Mouse (Mus musculus): ENCODE measurements around the gene Nrn1. TPM values are rescaled to one million over a fixed set of nuclear protein-coding genes. Genes with fewer than 3 reads are reported as not detected.

Nrn1 gene
- polyA plus RNA-seq, 1 experiment from 2014 or later, result 0.16 TPM

DNA sequence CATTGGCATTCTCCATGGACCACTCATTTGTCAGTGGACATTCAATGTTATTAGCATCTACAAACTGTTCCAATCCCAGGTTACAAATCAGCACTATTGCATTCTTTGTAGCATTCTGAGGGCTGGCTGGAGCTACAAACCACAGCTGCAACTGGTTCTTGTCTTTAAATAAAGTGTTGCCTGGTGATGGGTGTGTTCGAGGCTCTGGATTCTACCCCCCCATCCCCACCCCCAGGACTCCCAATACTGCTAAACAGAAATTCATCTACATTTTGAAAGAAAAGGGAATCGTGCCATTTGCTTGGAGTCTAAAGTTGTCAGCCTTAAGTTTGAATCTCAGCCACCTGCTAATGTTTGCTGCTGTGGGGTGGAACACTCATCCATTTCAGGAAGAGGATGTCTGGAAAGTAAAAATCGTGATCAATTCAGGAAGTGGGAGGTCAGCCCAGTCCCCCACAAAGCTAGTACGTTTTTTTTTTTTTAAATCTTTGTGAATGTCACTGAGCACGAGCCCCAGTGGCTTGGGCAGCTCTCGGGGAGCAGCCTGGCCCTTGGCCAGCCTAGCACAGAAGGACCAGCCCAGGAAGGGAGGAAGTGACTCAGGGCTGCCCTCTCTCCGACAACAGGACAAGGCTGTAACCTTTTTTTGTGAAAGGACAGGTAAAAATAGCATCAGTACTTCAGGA, 39.3 kb downstream of the Nrn1 start:
- no peak overlapping the region for H3K4me2 ChIP-seq (ENCODE audit: low read length)
- no peak overlapping the region for H3K4me3 ChIP-seq (replicated peaks; ENCODE audit: low read depth, low read length)
- no peaks in the 10 kb centered on the region for H3K36me3 ChIP-seq (ENCODE audit: insufficient read depth, low read length)
- TF ChIP-seq CTCF (IDR thresholded peaks at IDR 0.05; ENCODE audit: low read depth), result no peak
- no peaks in the 10 kb centered on the region for H3K9me3 ChIP-seq (replicated peaks; ENCODE audit: low read length)
- ATAC-seq (replicated peaks; ENCODE audit: low FRiP score, low read depth) (no peak), DNase-seq (ENCODE audit: low spot score) (peak; percentile 4)
- WGBS, result 46% methylated on average over 7 of the region's 7 CpGs
- no peak overlapping the region for H3K9ac ChIP-seq (ENCODE audit: low read depth, low read length)
- no peaks in the 10 kb centered on the region for H3K4me1 ChIP-seq (replicated peaks; ENCODE audit: insufficient read depth, low read length)
- no peaks in the 10 kb centered on the region for H3K27me3 ChIP-seq (ENCODE audit: insufficient read depth, low read length)
- no peak overlapping the region for H3K27ac ChIP-seq

DNA sequence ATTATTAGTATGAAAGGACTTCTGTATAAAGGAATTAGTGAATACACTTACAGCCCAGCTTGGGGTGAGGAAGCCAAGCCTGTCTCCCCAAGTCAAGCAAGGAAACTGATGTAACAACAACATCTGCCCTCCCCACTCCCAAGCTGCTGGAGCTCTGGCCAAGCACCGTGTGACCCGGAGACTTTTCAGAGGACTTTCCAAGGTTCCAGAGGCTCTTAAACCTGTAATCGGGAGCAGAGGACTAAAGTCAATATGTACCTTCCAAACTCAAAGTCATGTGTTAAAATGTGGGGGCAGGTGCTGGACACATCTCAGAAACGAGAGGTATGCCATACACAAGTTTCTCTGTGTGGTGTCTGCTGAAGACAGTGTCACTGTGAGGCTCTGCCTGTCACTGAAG, 51.4 kb downstream of the Nrn1 start:
- H3K27ac ChIP-seq, result no peak overlapping the region
- no peak overlapping the region for H3K4me2 ChIP-seq (ENCODE audit: low read length)
- 88% methylated on average over 4 of the region's 4 CpGs for WGBS
- no peak overlapping the region for H3K9ac ChIP-seq (ENCODE audit: low read depth, low read length)
- DNase-seq (ENCODE audit: low spot score) (no peak), ATAC-seq (replicated peaks; ENCODE audit: low FRiP score, low read depth) (no peak)
- H3K36me3 ChIP-seq (ENCODE audit: insufficient read depth, low read length), result no peaks in the 10 kb centered on the region
- no peak for TF ChIP-seq CTCF (IDR thresholded peaks at IDR 0.05; ENCODE audit: low read depth)
- no peaks in the 10 kb centered on the region for H3K9me3 ChIP-seq (replicated peaks; ENCODE audit: low read length)
- H3K27me3 ChIP-seq (ENCODE audit: insufficient read depth, low read length), result no peaks in the 10 kb centered on the region
- no peak overlapping the region for H3K4me3 ChIP-seq (replicated peaks; ENCODE audit: low read depth, low read length)
- H3K4me1 ChIP-seq (replicated peaks; ENCODE audit: insufficient read depth, low read length), result no peaks in the 10 kb centered on the region

DNA sequence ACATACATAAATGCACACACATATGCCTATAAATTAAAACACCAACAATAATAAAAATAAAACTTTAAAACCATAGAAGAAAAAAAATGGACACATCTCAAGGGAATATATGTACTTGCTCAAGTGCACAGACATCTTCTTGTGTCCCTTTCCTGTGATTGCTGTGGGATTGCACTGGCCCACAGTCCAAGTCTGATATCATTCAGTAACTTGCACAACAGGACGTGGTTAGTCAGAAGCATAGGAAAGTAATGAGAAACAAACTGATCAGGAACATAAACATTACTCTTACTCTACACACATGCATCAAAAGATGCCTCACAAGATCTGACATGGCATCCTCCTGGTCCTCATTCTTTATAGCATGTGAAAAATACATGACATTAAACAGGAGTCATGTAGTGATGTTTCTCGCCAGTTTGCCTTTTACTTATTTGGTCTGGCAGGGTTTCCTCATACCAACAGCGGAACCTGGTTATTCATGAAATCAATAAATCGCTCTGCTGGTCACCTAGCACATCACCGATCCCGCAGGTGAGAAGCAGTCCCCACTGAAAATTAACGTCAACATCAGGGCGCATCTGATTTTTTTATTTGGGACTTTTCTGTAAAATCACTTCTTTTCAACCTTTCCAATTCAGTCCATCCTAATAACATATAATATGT, 54.1 kb downstream of the Nrn1 start:
- Histone ChIP-seq H3K27me3 (ENCODE audit: insufficient read depth, low read length) (no peaks in the 10 kb centered on the region), H3K4me3 (replicated peaks; ENCODE audit: low read depth, low read length) (no peak overlapping the region), H3K9ac (ENCODE audit: low read depth, low read length) (no peak overlapping the region), H3K36me3 (ENCODE audit: insufficient read depth, low read length) (no peaks in the 10 kb centered on the region), H3K4me1 (replicated peaks; ENCODE audit: insufficient read depth, low read length) (no peaks in the 10 kb centered on the region), H3K4me2 (ENCODE audit: low read length) (no peak overlapping the region), H3K27ac (no peak overlapping the region), H3K9me3 (replicated peaks; ENCODE audit: low read length) (no peaks in the 10 kb centered on the region)
- no peak for ATAC-seq (replicated peaks; ENCODE audit: low FRiP score, low read depth)
- TF ChIP-seq CTCF (IDR thresholded peaks at IDR 0.05; ENCODE audit: low read depth), result no peak
- no peak for DNase-seq (ENCODE audit: low spot score)
- 85% methylated on average over 8 of the region's 8 CpGs for WGBS

DNA sequence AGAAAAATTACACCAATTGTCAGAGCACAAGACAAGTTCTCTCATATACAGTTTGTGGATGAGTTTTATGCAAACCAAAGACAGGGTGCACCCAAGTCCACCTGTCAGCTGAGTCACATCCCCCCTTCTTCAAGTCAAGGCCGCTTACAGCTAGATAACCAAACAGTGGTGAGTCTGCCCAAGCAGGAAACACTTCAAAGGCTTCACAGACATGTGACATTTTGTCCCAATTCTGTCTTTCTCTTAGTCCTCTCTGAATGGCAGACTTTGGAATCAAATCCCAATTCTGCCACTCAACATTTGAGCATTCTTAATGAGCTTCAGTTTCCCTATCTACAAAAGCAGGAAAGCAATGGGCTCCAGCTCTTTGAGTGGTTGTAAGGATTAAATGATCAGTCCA, 55.6 kb downstream of the Nrn1 start:
- Histone ChIP-seq H3K27me3 (ENCODE audit: insufficient read depth, low read length) (no peaks in the 10 kb centered on the region), H3K4me2 (ENCODE audit: low read length) (no peak overlapping the region), H3K9me3 (replicated peaks; ENCODE audit: low read length) (no peaks in the 10 kb centered on the region), H3K4me1 (replicated peaks; ENCODE audit: insufficient read depth, low read length) (no peaks in the 10 kb centered on the region), H3K36me3 (ENCODE audit: insufficient read depth, low read length) (no peaks in the 10 kb centered on the region), H3K4me3 (replicated peaks; ENCODE audit: low read depth, low read length) (no peak overlapping the region), H3K9ac (ENCODE audit: low read depth, low read length) (no peak overlapping the region), H3K27ac (no peak overlapping the region)
- ATAC-seq (replicated peaks; ENCODE audit: low FRiP score, low read depth) (no peak), DNase-seq (ENCODE audit: low spot score) (no peak)
- WGBS, result 71% methylated on average over 1 of the region's 1 CpGs
- no peak for TF ChIP-seq CTCF (IDR thresholded peaks at IDR 0.05; ENCODE audit: low read depth)

Data from kidney, postnatal 0 days (tissue).